Mouse (Mus musculus): ENCODE measurements around the gene Cntnap3. TPM values are rescaled to one million over a fixed set of nuclear protein-coding genes. Genes with fewer than 3 reads are reported as not detected.

Cntnap3 gene
- total RNA-seq (2023), result not detected

DNA sequence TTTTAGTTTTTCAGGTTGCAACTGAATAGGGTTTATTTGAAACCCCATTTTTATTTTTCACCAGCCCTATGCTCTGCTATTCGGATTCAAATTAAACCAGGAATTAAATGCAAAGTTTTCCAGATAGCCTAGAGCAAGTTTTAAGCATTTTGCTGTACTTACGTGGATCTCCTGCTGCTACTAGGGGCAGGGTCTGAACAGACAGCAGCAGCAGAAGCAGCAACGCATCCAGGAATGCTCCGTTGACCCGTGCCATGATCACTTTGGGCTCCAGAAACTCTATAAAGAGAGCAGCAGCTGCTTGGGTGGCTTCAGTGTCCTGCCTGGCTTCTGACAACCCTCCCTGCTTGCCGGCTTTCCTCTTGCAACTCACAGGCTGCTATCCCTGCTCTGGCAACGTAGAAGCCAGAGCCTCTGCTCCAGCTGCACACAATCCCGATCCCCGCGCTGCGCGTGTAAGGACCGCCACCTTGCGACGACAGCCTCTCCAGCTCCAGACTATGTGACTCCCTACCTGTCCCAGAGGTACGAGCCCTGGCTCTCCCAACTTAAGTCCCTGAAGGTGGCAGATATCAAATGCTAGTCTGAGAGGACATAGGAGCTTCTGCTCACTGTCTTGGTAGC lies at the start of gene Cntnap3:
Gene Cntnap3, minus strand, starts transcription at position 371 of the 624 bp plus-strand sequence.

GRCm38 (mm10) chr13:64917191-64917590 lies 13.4 kb upstream of the Cntnap3 start, which contains the start of gene Spata31:
TSS of gene Spata31 (plus strand) at chr13:64917406.

Other genes with a start within 250 kb of the Cntnap3 start
- not detected for gene Spata31, start 13.5 kb upstream of the Cntnap3 start, total RNA-seq (2023)
- gene Spata31d1c, start 129.1 kb upstream of the Cntnap3 start, total RNA-seq (2023), result not detected
- not detected for gene Prss47, start 148.8 kb upstream of the Cntnap3 start, total RNA-seq (2023)
- 10 to 100 TPM; 56.2 to 60.0 TPM for gene Mfsd14b, start 209.0 kb upstream of the Cntnap3 start, total RNA-seq (2023)
- not detected for gene Olfr465-ps1, start 234.1 kb upstream of the Cntnap3 start, total RNA-seq (2023)
- gene Olfr466, start 246.3 kb upstream of the Cntnap3 start, total RNA-seq (2023), result not detected